Mouse (Mus musculus): ENCODE data around the gene Alpi.

Gene Alpi

DNA sequence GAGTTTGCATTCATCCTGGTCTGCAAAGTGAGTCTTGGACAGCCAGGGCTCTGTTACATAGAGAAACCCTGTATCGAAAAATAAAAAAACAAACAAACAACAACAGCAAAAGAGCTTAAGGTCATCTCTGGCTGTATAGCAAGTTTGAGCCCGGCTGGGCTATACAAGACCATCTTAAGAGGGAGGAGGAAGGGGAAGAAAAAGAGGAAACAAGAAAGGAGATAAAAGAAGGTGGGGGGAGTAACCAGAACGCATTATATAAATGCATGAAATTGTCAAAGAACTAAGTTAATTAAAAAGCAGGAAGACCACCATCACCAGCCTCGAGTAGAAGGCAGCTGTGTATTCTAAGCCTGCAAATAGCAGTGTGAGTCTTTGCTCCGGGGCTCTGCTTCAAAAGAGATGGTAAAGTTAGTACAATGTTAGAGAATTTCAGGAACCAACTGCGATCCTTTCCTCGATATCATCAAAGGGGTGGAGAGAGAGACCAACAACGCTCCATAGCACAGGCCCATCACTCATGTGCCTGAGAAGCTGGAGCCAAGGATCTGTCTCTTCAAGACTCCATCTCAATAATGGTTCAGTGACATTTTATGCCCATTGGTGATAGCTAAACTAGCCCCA, 42.3 kb downstream of the Alpi start:
- DNase-seq = no peak

- DNase-seq = no peak
Observed at GRCm38 (mm10) chr1:87057075-87057474, 44.3 kb downstream of the Alpi start.

DNA sequence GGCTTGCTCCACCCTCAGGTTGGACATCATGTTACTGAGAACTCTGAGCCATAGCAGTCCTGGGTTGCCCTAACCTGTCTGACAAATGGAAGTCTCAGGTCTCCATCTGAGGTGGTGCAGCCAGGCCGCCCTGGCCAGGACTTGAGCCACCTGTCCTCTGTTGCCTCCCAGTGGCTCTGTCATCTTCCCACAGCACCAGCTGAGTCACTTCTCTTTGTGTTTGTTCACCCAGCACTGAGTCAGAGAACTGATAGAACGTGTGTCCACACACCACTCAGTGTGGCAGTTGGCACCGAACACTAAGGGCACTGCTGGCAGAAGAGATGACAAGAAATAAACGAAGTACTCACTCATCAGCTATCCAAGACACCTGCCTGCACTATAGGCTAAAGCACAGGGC, 50.0 kb downstream of the Alpi start:
- no peak for DNase-seq

DNA sequence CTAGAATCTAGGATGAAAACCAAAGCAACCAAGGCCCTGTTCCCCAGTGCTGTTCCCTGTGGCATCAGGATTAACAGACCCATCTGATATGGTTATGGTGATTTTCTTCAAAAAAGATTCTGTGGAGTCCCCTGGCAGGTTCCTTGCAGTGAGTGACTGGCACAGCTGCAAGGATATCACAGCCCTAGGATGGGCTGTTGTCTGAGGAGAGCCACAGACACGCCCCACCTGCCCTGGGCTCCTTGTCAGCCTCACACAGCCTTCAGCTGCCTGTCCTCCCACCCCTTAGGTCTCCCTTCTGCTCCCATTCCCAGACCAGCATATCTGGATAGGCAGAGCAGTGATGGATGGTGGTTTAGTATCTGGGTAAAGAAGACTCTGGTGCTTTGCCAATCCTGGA, 50.7 kb downstream of the Alpi start:
- no peak for DNase-seq

DNA sequence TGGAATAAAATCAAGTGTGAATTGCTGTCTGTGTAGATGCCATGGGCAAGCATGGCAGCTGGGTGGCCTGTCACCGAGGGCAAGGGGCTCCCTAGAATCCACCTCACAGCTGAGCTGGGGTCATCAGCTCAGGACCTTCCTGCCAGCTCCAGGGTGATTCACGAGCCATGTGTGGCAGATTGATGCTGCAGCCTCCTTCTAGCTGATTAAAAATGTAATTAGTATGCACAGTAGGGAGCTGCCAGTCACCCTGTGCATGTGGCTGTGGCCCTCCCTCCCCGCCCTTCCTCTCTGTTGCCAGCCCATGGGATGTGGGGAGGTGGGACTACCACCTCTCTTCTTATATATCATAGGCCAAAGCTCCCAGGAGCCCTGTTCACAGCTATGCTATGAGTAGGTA, 51.3 kb downstream of the Alpi start:
- DNase-seq = no peak

Data from kidney, postnatal 25 days (tissue).